Mouse (Mus musculus): ENCODE data around the gene Angel2. TPM values are rescaled to one million over a fixed set of nuclear protein-coding genes. Genes with fewer than 3 reads are reported as not detected.

The Angel2 gene
- total RNA-seq, 2 experiments from 2014 or later, result 53.1 to 60.0 TPM

DNA sequence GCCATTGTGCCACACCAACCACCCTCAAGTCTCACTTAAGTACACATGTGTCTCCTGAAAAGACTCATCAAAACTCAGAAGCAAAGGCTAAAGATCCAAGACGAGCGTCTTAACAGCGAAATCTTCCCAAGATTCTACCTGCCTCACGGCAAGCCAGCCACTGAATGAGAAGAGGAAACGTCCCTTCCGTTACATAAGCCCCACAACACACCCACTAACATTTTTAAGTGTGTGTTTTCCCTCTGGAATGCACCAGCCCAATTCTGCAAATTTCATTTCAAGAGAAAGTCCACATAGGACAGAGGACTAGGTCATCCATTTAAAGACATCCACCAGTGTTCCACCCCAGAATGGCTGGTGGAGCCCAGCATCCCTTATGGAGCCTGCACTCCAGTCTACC lies 14.1 kb upstream of the Angel2 start:
- peak overlapping the region; percentile 88 for H3K4me3 ChIP-seq
- no peak for TF ChIP-seq CTCF (conservative IDR thresholded peaks at IDR 0.05)
- H3K27ac ChIP-seq, result peak overlapping the region; percentile 89
- DNase-seq (ENCODE audit: low spot score in 2 of 2), result no peak

DNA sequence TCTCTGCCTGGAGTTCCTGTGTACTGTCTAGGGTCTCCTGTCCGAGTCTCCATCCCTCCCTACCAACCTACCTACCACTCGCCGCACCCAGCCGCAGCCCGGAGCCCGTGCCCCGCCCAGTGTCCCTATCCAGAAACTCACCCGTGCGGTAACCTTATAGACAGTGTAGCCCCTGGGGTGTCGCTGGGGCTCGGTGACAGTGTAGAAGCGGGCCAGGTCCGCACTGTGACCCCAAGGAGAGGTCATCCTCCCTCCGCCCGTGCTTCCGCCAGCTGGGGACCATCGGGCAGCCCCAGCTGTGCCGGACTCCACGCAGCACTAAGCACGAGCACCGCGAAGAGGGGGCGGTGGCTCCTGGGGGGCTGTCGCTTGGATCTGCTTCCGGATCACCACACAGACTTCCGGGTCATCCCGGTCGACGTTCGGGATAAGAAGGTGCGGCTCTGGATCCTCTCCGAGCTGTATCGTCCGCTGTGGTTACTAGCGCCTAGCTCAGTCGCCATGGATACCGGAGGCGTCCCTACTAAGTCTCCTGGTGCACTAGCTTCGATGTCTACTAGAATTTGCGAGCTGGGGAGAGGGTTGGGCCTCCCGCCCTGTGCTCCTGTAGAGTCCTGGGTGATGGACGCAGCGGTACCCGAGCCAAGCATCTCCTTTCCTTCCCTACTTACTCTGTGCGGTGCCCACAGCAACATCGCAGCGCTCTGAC lies 13.3 kb upstream of the Angel2 start, which contains the start of gene Rps6kc1:
Rps6kc1 (minus strand) TSS at position 356 of the 709 bp plus-strand sequence.
- DNase-seq (ENCODE audit: low spot score in 2 of 2), result peak; percentile 80 to 82
- no peak for TF ChIP-seq CTCF (conservative IDR thresholded peaks at IDR 0.05)
- peak within 1 kb of the TSS; percentile 88 for H3K4me3 ChIP-seq
- H3K27ac ChIP-seq, result peak within 1 kb of the TSS; percentile 89

DNA sequence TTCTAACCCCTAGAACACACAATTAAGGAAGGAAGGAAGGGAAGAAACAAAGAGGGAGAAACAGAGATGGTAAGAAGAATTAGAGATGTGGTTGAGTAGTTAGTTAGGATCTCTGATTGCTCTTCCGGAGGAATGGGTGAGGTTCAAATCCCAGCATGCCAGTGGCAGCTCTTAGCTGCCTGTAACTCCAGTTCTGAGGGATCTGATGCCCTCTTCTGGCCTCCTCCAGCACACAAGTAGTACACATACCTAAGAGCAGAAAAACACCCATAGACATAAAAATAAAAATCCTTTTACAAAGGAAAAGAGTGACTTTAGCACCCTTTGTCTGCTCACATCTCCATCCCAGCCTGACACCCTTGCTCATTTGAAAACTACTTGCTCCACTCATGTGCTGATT lies 12.3 kb upstream of the Angel2 start:
- Histone ChIP-seq H3K4me3 (no peak overlapping the region), H3K27ac (peak overlapping the region; percentile 89; the same call in 1 of the 2 replicates)
- no peak for DNase-seq (ENCODE audit: low spot score in 2 of 2)
- peak; percentile 47 for TF ChIP-seq CTCF (conservative IDR thresholded peaks at IDR 0.05)

GRCm38 (mm10) chr1:190918938-190919337 lies 6.0 kb upstream of the Angel2 start:
- peak; percentile 20 to 45 for DNase-seq (ENCODE audit: low spot score in 2 of 2)
- no peak overlapping the region; the same call in 1 of the 2 replicates for H3K4me3 ChIP-seq
- TF ChIP-seq CTCF (conservative IDR thresholded peaks at IDR 0.05), result no peak
- H3K27ac ChIP-seq, result peak overlapping the region; percentile 86

DNA sequence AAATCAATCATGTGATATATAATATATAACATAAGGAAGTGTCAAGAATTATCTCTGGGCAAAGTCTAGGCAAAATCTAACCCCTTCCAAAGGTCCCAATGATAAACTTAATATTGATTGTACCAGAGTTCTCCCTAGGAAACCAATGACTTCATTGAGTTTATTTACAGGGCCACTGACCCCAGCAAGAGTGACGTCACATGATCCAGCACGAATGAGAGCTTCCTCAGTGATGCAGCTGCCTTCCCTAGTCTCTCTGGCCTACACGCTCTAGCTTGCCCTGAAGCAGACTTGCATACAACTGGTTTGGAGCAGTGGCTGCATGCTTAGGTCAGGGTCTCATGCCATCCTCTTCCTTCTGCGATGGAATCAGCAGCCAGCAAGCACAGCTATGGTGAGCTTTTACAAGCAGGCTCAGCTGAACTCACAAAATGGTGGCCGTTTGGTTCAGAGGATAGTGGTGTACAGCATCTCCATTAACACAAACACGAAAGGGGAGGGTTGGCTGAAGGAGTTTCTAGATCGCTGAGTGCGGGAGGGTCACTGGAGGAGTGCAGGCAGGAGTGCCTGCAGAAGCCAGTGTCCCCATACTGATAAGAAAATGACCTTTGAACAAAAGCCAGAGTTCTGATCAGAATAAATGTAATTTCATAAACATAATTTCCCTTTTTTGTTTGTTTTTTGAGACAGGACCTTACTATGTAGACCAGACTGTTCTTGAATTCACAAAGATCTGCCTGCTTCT lies 5.0 kb upstream of the Angel2 start:
- Histone ChIP-seq H3K27ac (peak overlapping the region; percentile 86; the same call in 1 of the 2 replicates), H3K4me3 (no peak overlapping the region)
- no peak for DNase-seq (ENCODE audit: low spot score in 2 of 2)
- no peak for TF ChIP-seq CTCF (conservative IDR thresholded peaks at IDR 0.05)

DNA sequence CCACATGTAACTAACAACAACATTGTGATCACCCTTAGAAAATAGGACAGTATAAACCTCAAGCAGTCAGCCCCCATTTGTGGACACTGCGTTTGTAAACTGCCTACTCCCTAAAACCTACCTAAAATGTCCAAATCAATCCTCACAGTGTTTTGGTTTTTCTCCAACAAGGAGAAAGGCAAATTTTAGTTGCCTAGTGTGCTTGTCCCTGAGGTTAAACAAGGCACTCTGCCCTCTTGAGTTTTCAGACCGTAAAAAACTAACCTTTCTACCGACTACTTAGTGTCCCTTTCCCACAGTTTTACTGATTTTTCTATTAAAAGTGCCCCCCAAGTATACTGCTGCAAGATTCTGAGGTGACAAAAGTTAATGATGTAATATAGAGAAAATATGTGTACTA lies 2.4 kb downstream of the Angel2 start:
- TF ChIP-seq CTCF (conservative IDR thresholded peaks at IDR 0.05), result no peak
- no peak for DNase-seq (ENCODE audit: low spot score in 2 of 2)
- Histone ChIP-seq H3K27ac (0 out of 2 replicates have a peak overlapping the region, but pooled peaks have one; percentile 100), H3K4me3 (peak overlapping the region; percentile 77)

DNA sequence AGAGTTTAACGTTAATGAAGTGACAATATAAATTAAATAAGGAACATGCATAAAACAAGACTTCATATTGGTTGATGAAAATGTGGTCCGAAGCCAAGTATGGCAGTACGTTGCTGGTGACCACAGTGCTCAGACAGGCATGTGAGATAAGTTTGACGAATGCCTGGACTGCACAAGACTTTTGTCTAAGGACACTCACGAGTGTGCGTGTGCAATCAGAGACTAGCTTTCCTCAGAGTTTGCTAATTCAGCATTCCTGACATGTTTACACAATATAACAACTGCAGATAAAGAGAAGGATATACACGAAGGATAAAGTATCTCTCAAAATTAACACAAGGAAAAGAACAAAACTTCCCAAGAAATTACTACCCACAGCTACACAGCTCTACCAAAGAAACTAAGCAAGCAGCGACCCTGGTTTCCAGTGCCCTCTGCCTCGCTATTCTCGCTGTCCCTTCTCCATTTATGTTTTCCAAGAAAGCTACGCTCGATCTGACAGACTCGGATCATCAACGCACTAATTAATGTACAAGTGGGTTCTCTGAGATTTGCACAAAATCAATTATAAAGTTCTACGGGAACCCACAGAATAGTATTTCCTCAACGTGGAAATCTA lies 2.9 kb downstream of the Angel2 start:
- Histone ChIP-seq H3K4me3 (peak overlapping the region; percentile 77), H3K27ac (peak overlapping the region; percentile 100)
- no peak for TF ChIP-seq CTCF (conservative IDR thresholded peaks at IDR 0.05)
- no peak for DNase-seq (ENCODE audit: low spot score in 2 of 2)

GRCm38 (mm10) chr1:190928370-190929009 lies 3.6 kb downstream of the Angel2 start:
- DNase-seq (ENCODE audit: low spot score in 2 of 2), result peak; percentile 97 to 98
- no peak for TF ChIP-seq CTCF (conservative IDR thresholded peaks at IDR 0.05)
- Histone ChIP-seq H3K27ac (peak overlapping the region; percentile 100), H3K4me3 (peak overlapping the region; percentile 77)

GRCm38 (mm10) chr1:190929010-190929695 lies 4.2 kb downstream of the Angel2 start:
- H3K27ac ChIP-seq, result peak overlapping the region; percentile 100
- TF ChIP-seq CTCF (conservative IDR thresholded peaks at IDR 0.05), result no peak
- DNase-seq (ENCODE audit: low spot score in 2 of 2), result no peak
- H3K4me3 ChIP-seq, result peak overlapping the region; percentile 77

DNA sequence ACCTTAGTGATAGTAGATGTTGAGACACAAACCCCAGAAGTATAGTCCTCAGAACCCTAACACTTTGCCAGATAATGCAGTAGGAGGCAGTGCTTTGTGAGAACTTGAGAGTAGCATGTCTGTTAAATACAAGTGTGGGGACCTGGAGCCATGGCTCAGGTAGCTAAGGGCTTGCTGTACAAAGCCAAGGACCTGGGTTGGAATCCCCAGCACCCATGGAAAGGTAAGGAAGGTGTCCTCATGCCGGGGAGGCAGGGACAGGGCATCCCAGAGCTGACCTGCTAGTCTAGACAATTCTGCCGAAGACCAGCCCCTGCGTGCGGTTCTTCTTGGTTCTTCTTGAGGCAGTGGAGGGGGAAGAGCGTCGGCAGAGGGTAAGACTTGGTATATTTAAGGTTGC lies 5.3 kb downstream of the Angel2 start:
- no peak for DNase-seq (ENCODE audit: low spot score in 2 of 2)
- Histone ChIP-seq H3K4me3 (no peak overlapping the region; the same call in 1 of the 2 replicates), H3K27ac (no peak overlapping the region)
- TF ChIP-seq CTCF (conservative IDR thresholded peaks at IDR 0.05), result no peak

- no peak overlapping the region for H3K27ac ChIP-seq
- no peak for DNase-seq (ENCODE audit: low spot score in 2 of 2)
- no peak for TF ChIP-seq CTCF (conservative IDR thresholded peaks at IDR 0.05)
Observed at GRCm38 (mm10) chr1:190939803-190940202, 14.9 kb downstream of the Angel2 start.

DNA sequence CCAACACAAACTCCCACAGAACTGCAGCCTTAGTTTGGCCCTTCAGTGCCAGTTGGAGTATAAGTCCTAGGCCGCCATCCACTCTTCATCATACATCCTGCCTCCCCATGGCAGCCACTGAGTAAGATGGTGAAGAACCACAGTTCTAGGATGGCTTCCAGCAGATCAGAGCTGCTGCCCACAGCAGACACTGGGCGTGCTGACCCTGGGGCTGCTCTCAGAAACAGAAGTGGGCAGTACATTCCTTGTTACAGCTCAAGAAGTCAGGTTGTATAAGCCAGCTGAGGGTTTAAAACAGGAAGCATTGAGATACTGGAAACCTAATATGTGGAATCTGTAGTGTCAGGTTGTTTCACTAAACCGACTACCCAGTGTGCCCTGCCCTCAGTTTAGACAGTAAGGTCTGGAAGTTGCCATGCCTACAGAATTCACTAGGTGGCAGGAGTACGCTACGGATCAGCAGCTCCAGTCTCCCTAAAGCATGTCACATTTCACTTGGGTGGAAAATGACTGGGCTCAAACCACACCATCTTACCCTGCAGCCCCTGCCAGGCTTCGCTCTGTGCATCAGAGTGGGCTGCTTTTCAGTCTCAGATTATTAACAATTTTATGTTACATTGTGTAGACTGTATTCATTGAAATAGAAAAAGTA lies 19.3 kb downstream of the Angel2 start:
- DNase-seq (ENCODE audit: low spot score in 2 of 2), result peak; percentile 60 to 83
- H3K27ac ChIP-seq, result no peak overlapping the region

More at GRCm38 (mm10) chr1:190939803-190940202, 14.9 kb downstream of the Angel2 start:
- no peak overlapping the region for H3K4me3 ChIP-seq

More for the DNA sequence above, 19.3 kb downstream of the Angel2 start:
- no peak overlapping the region for H3K4me3 ChIP-seq
- peak; percentile 96 for TF ChIP-seq CTCF (conservative IDR thresholded peaks at IDR 0.05)
